ENCODE assay signal across 21 mouse cellular contexts in genomic region chr1:91064053-91064452, GRCm38 (mm10).
DNase-seq lines count a peak whose midpoint lies in the region; ATAC-seq and TF ChIP-seq lines count a peak whose summit lies in the region.
"Had no signal": no experiment of that assay in that cellular context is flagged by ENCODE, and none has a peak within 500 bp of the region (broad histone marks: within the 10 kb centered on the region; RNA-seq: fewer than 3 reads in every experiment).

No protein-coding gene starts in this region.

- peak overlapping the region; percentile 43 for H3K4me3 ChIP-seq in gastrocnemius, adult 2 months
- no peak overlapping the region for H3K4me3 ChIP-seq in intestine, postnatal 0 days (ENCODE audit: low read depth, low read length)
- H3K4me3 ChIP-seq in intestine, embryonic 16.5 days (ENCODE audit: low read length) = no peak overlapping the region
- H3K4me3 ChIP-seq in MEL (ENCODE audit: control insufficient read depth in 1 of 2, insufficient read depth in 1 of 2, low read depth in 2 of 2, low read length in 2 of 2) (no peak overlapping the region), macrophage (ENCODE audit: inconsistent target) (no peak overlapping the region)
- no peak overlapping the region for H3K4me3 ChIP-seq in forebrain, embryonic 11.5 days (ENCODE audit: low read depth, low read length)
- H3K4me3 ChIP-seq: embryonic facial prominence, embryonic 15.5 days; forebrain, embryonic 12.5 days; hindbrain, embryonic 12.5 days; intestine, embryonic 15.5 days had no signal

- H3K27me3 ChIP-seq in intestine, postnatal 0 days (replicated peaks; ENCODE audit: control insufficient read depth, insufficient read depth, low read length) = no peaks in the 10 kb centered on the region
- no peaks in the 10 kb centered on the region for H3K27me3 ChIP-seq in intestine, embryonic 16.5 days (replicated peaks; ENCODE audit: control insufficient read depth, insufficient read depth, low read length)
- H3K27me3 ChIP-seq in MEL (ENCODE audit: control insufficient read depth in 1 of 2, insufficient read depth in 2 of 2, low read length in 2 of 2) = no peaks in the 10 kb centered on the region
- H3K27me3 ChIP-seq in forebrain, embryonic 11.5 days (ENCODE audit: control insufficient read depth, insufficient read depth, low read length) = no peaks in the 10 kb centered on the region
- H3K27me3 ChIP-seq: embryonic facial prominence, embryonic 15.5 days; forebrain, embryonic 12.5 days; hindbrain, embryonic 12.5 days; intestine, embryonic 15.5 days had no signal

- no peak overlapping the region for H3K4me2 ChIP-seq in intestine, postnatal 0 days (replicated peaks; ENCODE audit: low read depth)
- no peak overlapping the region for H3K4me2 ChIP-seq in intestine, embryonic 16.5 days (ENCODE audit: low read depth, low read length)
- H3K4me2 ChIP-seq in forebrain, embryonic 11.5 days (ENCODE audit: low read depth, low read length, severe bottlenecking) = no peak overlapping the region
- H3K4me2 ChIP-seq: embryonic facial prominence, embryonic 15.5 days; forebrain, embryonic 12.5 days; hindbrain, embryonic 12.5 days; intestine, embryonic 15.5 days had no signal

- H3K27ac ChIP-seq in gastrocnemius, adult 2 months = peak overlapping the region; percentile 95
- H3K27ac ChIP-seq in intestine, postnatal 0 days (ENCODE audit: low read depth, low read length) = peak overlapping the region; percentile 84
- no peak overlapping the region for H3K27ac ChIP-seq in intestine, embryonic 16.5 days (ENCODE audit: low read length)
- peak overlapping the region; percentile 68; the same call in 1 of the 2 replicates for H3K27ac ChIP-seq in MEL (ENCODE audit: control insufficient read depth, low read depth, low read length)
- peak overlapping the region; percentile 78 for H3K27ac ChIP-seq in macrophage
- no peak overlapping the region for H3K27ac ChIP-seq in forebrain, embryonic 11.5 days (ENCODE audit: low read depth, low read length)
- H3K27ac ChIP-seq: forebrain, embryonic 12.5 days; hindbrain, embryonic 12.5 days; intestine, embryonic 15.5 days had no signal

- H3K9ac ChIP-seq in intestine, postnatal 0 days (ENCODE audit: low read depth, low read length) = no peak overlapping the region
- no peak overlapping the region for H3K9ac ChIP-seq in intestine, embryonic 16.5 days (ENCODE audit: low read depth, low read length)
- no peak overlapping the region for H3K9ac ChIP-seq in MEL (ENCODE audit: control insufficient read depth, low read depth, low read length, poor library complexity, severe bottlenecking)
- H3K9ac ChIP-seq in forebrain, embryonic 11.5 days (ENCODE audit: low read length) = no peak overlapping the region
- H3K9ac ChIP-seq: embryonic facial prominence, embryonic 15.5 days; forebrain, embryonic 12.5 days; hindbrain, embryonic 12.5 days; intestine, embryonic 15.5 days had no signal

- peaks cover under 1% of the 10 kb centered on the region; the same call in 1 of the 2 replicates for H3K36me3 ChIP-seq in intestine, postnatal 0 days (ENCODE audit: control insufficient read depth, insufficient read depth)
- no peaks in the 10 kb centered on the region for H3K36me3 ChIP-seq in intestine, embryonic 16.5 days (ENCODE audit: control insufficient read depth, insufficient read depth, low read length)
- H3K36me3 ChIP-seq in MEL (ENCODE audit: control insufficient read depth in 1 of 2, insufficient read depth in 2 of 2, low read length in 2 of 2) = peaks cover 0 to 37% of the 10 kb centered on the region in 2 experiments; a peak in 3 of 4 replicates
- H3K36me3 ChIP-seq in macrophage (ENCODE audit: inconsistent target) = peaks cover 6% of the 10 kb centered on the region; the same call in 1 of the 2 replicates
- no peaks in the 10 kb centered on the region for H3K36me3 ChIP-seq in forebrain, embryonic 11.5 days (ENCODE audit: control insufficient read depth, insufficient read depth, low read length)
- H3K36me3 ChIP-seq: embryonic facial prominence, embryonic 15.5 days; forebrain, embryonic 12.5 days; G1E; hindbrain, embryonic 12.5 days; intestine, embryonic 15.5 days had no signal

- intact Hi-C loops in gastrocnemius, adult 2 months (cut with DNase I) = no loop called here

- 80% methylated on average over 2 of the region's 2 CpGs for WGBS in intestine, postnatal 0 days
- 73% methylated on average over 2 of the region's 2 CpGs for WGBS in intestine, embryonic 16.5 days
- WGBS in macrophage (ENCODE audit: missing documents) = 80% methylated on average over 2 of the region's 2 CpGs
- WGBS in forebrain, embryonic 11.5 days = 79% methylated on average over 2 of the region's 2 CpGs

- no peak for TF ChIP-seq CTCF in gastrocnemius, adult 2 months (IDR thresholded peaks at IDR 0.05)
- no peak for TF ChIP-seq CTCF in intestine, postnatal 0 days (IDR thresholded peaks at IDR 0.05; ENCODE audit: low read depth)
- TF ChIP-seq CTCF in MEL (IDR thresholded peaks at IDR 0.05 in 2 of 3, conservative IDR thresholded peaks at IDR 0.05 in 1 of 3; ENCODE audit: control insufficient read depth in 1 of 3, insufficient read depth in 1 of 3, low read depth in 2 of 3, low read length in 3 of 3, poor library complexity in 1 of 3, severe bottlenecking in 1 of 3) = no peak

- H3K79me2 ChIP-seq in MEL (ENCODE audit: control insufficient read depth, insufficient read depth, low read length, poor library complexity) (no peaks in the 10 kb centered on the region; the same call in 1 of the 2 replicates), macrophage (ENCODE audit: inconsistent target) (peaks cover 100% of the 10 kb centered on the region)

- no peak for TF ChIP-seq EP300 in MEL (IDR thresholded peaks at IDR 0.05; ENCODE audit: low read depth in 1 of 2, low read length in 2 of 2)

- no peak for TF ChIP-seq POLR2A in MEL (IDR thresholded peaks at IDR 0.05; ENCODE audit: control insufficient read depth in 1 of 2, insufficient read depth in 1 of 2, low read depth in 1 of 2, low read length in 2 of 2, poor library complexity in 1 of 2)

- no peak for ATAC-seq in intestine, postnatal 0 days
- ATAC-seq in intestine, embryonic 16.5 days = no peak
- ATAC-seq in frontal cortex, adult (ENCODE audit: low TSS enrichment) = no peak
- ATAC-seq in forebrain, embryonic 11.5 days (replicated peaks; ENCODE audit: low FRiP score) = no peak
- ATAC-seq: CD4-positive, CD25-positive, alpha-beta regulatory T cell, adult 4 months; intestine, embryonic 15.5 days had no signal

- peaks cover 54% of the 10 kb centered on the region for H3K4me1 ChIP-seq in intestine, postnatal 0 days (replicated peaks; ENCODE audit: control insufficient read depth, insufficient read depth, low read length)
- peaks cover 62% of the 10 kb centered on the region for H3K4me1 ChIP-seq in intestine, embryonic 16.5 days (ENCODE audit: control insufficient read depth, insufficient read depth, low read length)
- H3K4me1 ChIP-seq in MEL (ENCODE audit: control insufficient read depth in 1 of 2, insufficient read depth in 2 of 2, low read length in 2 of 2) = peaks cover 30 to 46% of the 10 kb centered on the region in 2 experiments
- peaks cover 3% of the 10 kb centered on the region; the same call in 1 of the 2 replicates for H3K4me1 ChIP-seq in forebrain, embryonic 11.5 days (replicated peaks; ENCODE audit: control insufficient read depth, insufficient read depth, low read length)

- DNase-seq in gastrocnemius, adult 2 months = no peak
- no peak for DNase-seq in gastrocnemius, postnatal 4 days (ENCODE audit: low spot score in 2 of 2)
- DNase-seq in MEL (ENCODE audit: low read depth, low spot score) = no peak
- DNase-seq in forebrain, embryonic 11.5 days (ENCODE audit: low spot score) = no peak
- DNase-seq: cerebellum, adult 11 months; embryo, embryonic 11 days; gastrocnemius, postnatal 36 days; kidney, postnatal 10 days; lung, adult 2 months; lung, postnatal 4 days; midbrain, embryonic 14.5 days had no signal

- no peak for TF ChIP-seq RAD21 in MEL (IDR thresholded peaks at IDR 0.05; ENCODE audit: low read depth, low read length)

- no peaks in the 10 kb centered on the region for H3K9me3 ChIP-seq in intestine, postnatal 0 days (ENCODE audit: control insufficient read depth)
- no peaks in the 10 kb centered on the region for H3K9me3 ChIP-seq in intestine, embryonic 16.5 days (ENCODE audit: control insufficient read depth, low read length)
- no peaks in the 10 kb centered on the region for H3K9me3 ChIP-seq in MEL (replicated peaks; ENCODE audit: insufficient read depth, low read length)
- no peaks in the 10 kb centered on the region for H3K9me3 ChIP-seq in forebrain, embryonic 11.5 days (ENCODE audit: control insufficient read depth, low read length)
- H3K9me3 ChIP-seq: embryonic facial prominence, embryonic 15.5 days; forebrain, embryonic 12.5 days; hindbrain, embryonic 12.5 days; intestine, embryonic 15.5 days had no signal

TF ChIP-seq in MEL, 35 proteins besides CTCF, POLR2A, EP300 and RAD21:
- no peak for TF ChIP-seq ZNF384 (IDR thresholded peaks at IDR 0.05; ENCODE audit: low read depth, low read length)
- TF ChIP-seq BHLHE40 (IDR thresholded peaks at IDR 0.05; ENCODE audit: borderline replicate concordance, low read depth, low read length) = no peak
- no peak for TF ChIP-seq NRF1 (IDR thresholded peaks at IDR 0.05; ENCODE audit: insufficient read depth, low read depth, low read length, poor library complexity, severe bottlenecking)
- no peak for TF ChIP-seq UBTF (IDR thresholded peaks at IDR 0.05; ENCODE audit: borderline replicate concordance, insufficient read depth, low read depth, low read length)
- TF ChIP-seq MAZ (IDR thresholded peaks at IDR 0.05; ENCODE audit: low read depth, low read length) = no peak
- TF ChIP-seq JUND (IDR thresholded peaks at IDR 0.05; ENCODE audit: low read depth, low read length) = no peak
- no peak for TF ChIP-seq SIN3A (IDR thresholded peaks at IDR 0.05; ENCODE audit: low read length)
- TF ChIP-seq CHD1 (IDR thresholded peaks at IDR 0.05; ENCODE audit: low read depth, low read length) = no peak
- no peak for TF ChIP-seq TCF12 (IDR thresholded peaks at IDR 0.05; ENCODE audit: low read depth, low read length)

Comparison
In these comparisons a context has a peak if more than half of its experiments do, and no peak if none do; other contexts are left out.
1. H3K27ac ChIP-seq: peak in gastrocnemius, adult 2 months (single experiment), intestine, postnatal 0 days (single experiment), MEL (single experiment) and macrophage (single experiment); none in intestine, embryonic 16.5 days (single experiment) and forebrain, embryonic 11.5 days (single experiment).